Mouse (Mus musculus): ENCODE measurements around the gene Rab22a. TPM values are rescaled to one million over a fixed set of nuclear protein-coding genes. Genes with fewer than 3 reads are reported as not detected.
"Not testable (repeated sequence)": the region's sequence is repeated elsewhere in the genome, so short reads cannot be mapped to it uniquely, and the experiment has no call there.

The Rab22a gene
- polyA plus RNA-seq, 1 experiment from 2014 or later: 14.5 TPM

- DNase-seq (no peak), ATAC-seq (ENCODE audit: low read depth) (no peak)
- Histone ChIP-seq H3K36me3 (peaks cover 59% of the 10 kb centered on the region), H3K4me2 (no peak overlapping the region), H3K4me1 (replicated peaks) (no peaks in the 10 kb centered on the region), H3K9ac (no peak overlapping the region), H3K4me3 (replicated peaks) (no peak overlapping the region), H3K27me3 (no peaks in the 10 kb centered on the region), H3K9me3 (replicated peaks) (no peaks in the 10 kb centered on the region), H3K27ac (no peak overlapping the region)
- WGBS (ENCODE audit: insufficient replicate concordance): 83% methylated on average over 12 of the region's 12 CpGs
Measured at GRCm38 (mm10) chr2:173702867-173703237, 43.3 kb downstream of the Rab22a start.

GRCm38 (mm10) chr2:173705827-173706551, 46.4 kb downstream of the Rab22a start:
- WGBS (ENCODE audit: insufficient replicate concordance): 76% methylated on average over 15 of the region's 15 CpGs

GRCm38 (mm10) chr2:173707626-173708025, 48.1 kb downstream of the Rab22a start:
- H3K4me1 ChIP-seq (replicated peaks); H3K27ac ChIP-seq; DNase-seq; H3K9ac ChIP-seq; H3K4me2 ChIP-seq; H3K27me3 ChIP-seq; H3K9me3 ChIP-seq (replicated peaks); H3K4me3 ChIP-seq (replicated peaks); ATAC-seq (ENCODE audit: low read depth): not testable (repeated sequence)
- peaks cover 18% of the 10 kb centered on the region for H3K36me3 ChIP-seq

More at GRCm38 (mm10) chr2:173705827-173706551, 46.4 kb downstream of the Rab22a start:
- Histone ChIP-seq H3K4me1 (replicated peaks) (0 out of 2 replicates have a peak, but pooled peaks cover 3% of the 10 kb centered on the region), H3K36me3 (peaks cover 33% of the 10 kb centered on the region), H3K9me3 (replicated peaks) (no peaks in the 10 kb centered on the region), H3K4me3 (replicated peaks) (no peak overlapping the region), H3K27me3 (no peaks in the 10 kb centered on the region), H3K4me2 (no peak overlapping the region), H3K9ac (no peak overlapping the region), H3K27ac (no peak overlapping the region)
- no peak for DNase-seq
- ATAC-seq (ENCODE audit: low read depth): no peak

GRCm38 (mm10) chr2:173710193-173710592, 50.6 kb downstream of the Rab22a start:
- H3K4me1 ChIP-seq (replicated peaks): 0 out of 2 replicates have a peak, but pooled peaks cover 3% of the 10 kb centered on the region
- no peak overlapping the region for H3K9ac ChIP-seq
- no peak overlapping the region for H3K4me2 ChIP-seq
- ATAC-seq (ENCODE audit: low read depth) (no peak), DNase-seq (no peak)
- WGBS (ENCODE audit: insufficient replicate concordance): 72% methylated on average over 6 of the region's 6 CpGs
- H3K36me3 ChIP-seq: 0 out of 2 replicates have a peak, but pooled peaks cover 3% of the 10 kb centered on the region
- no peaks in the 10 kb centered on the region for H3K9me3 ChIP-seq (replicated peaks)
- H3K4me3 ChIP-seq (replicated peaks): no peak overlapping the region
- H3K27me3 ChIP-seq: no peaks in the 10 kb centered on the region
- H3K27ac ChIP-seq: no peak overlapping the region

- Histone ChIP-seq H3K9ac (no peak overlapping the region), H3K9me3 (replicated peaks) (no peaks in the 10 kb centered on the region), H3K27ac (no peak overlapping the region), H3K4me3 (replicated peaks) (no peak overlapping the region), H3K27me3 (no peaks in the 10 kb centered on the region), H3K4me1 (replicated peaks) (0 out of 2 replicates have a peak, but pooled peaks cover 3% of the 10 kb centered on the region), H3K36me3 (0 out of 2 replicates have a peak, but pooled peaks cover 2% of the 10 kb centered on the region), H3K4me2 (no peak overlapping the region)
- DNase-seq (no peak), ATAC-seq (ENCODE audit: low read depth) (no peak)
- 65% methylated on average over 10 of the region's 10 CpGs for WGBS (ENCODE audit: insufficient replicate concordance)
Measured at GRCm38 (mm10) chr2:173712656-173713055, 53.1 kb downstream of the Rab22a start.

- Histone ChIP-seq H3K9me3 (replicated peaks) (no peaks in the 10 kb centered on the region), H3K9ac (no peak overlapping the region), H3K27me3 (no peaks in the 10 kb centered on the region), H3K4me3 (replicated peaks) (no peak overlapping the region), H3K4me1 (replicated peaks) (0 out of 2 replicates have a peak, but pooled peaks cover 3% of the 10 kb centered on the region), H3K4me2 (no peak overlapping the region), H3K36me3 (no peaks in the 10 kb centered on the region), H3K27ac (no peak overlapping the region)
- DNase-seq (no peak), ATAC-seq (ENCODE audit: low read depth) (no peak)
- 47% methylated on average over 4 of the region's 4 CpGs for WGBS (ENCODE audit: insufficient replicate concordance)
Measured at GRCm38 (mm10) chr2:173713241-173713640, 53.7 kb downstream of the Rab22a start.

GRCm38 (mm10) chr2:173714620-173715218, 55.2 kb downstream of the Rab22a start:
- no peak overlapping the region for H3K27ac ChIP-seq
- WGBS (ENCODE audit: insufficient replicate concordance): 51% methylated on average over 8 of the region's 8 CpGs
- no peaks in the 10 kb centered on the region for H3K27me3 ChIP-seq
- no peak overlapping the region for H3K4me3 ChIP-seq (replicated peaks)
- H3K36me3 ChIP-seq: no peaks in the 10 kb centered on the region
- ATAC-seq (ENCODE audit: low read depth) (no peak), DNase-seq (no peak)
- no peaks in the 10 kb centered on the region for H3K9me3 ChIP-seq (replicated peaks)
- H3K4me2 ChIP-seq: no peak overlapping the region
- H3K4me1 ChIP-seq (replicated peaks): no peaks in the 10 kb centered on the region
- H3K9ac ChIP-seq: no peak overlapping the region

GRCm38 (mm10) chr2:173716966-173717365, 57.4 kb downstream of the Rab22a start:
- no peak overlapping the region for H3K9ac ChIP-seq
- DNase-seq (no peak), ATAC-seq (ENCODE audit: low read depth) (no peak)
- H3K9me3 ChIP-seq (replicated peaks): no peaks in the 10 kb centered on the region
- no peaks in the 10 kb centered on the region for H3K27me3 ChIP-seq
- WGBS (ENCODE audit: insufficient replicate concordance): 76% methylated on average over 5 of the region's 5 CpGs
- H3K4me2 ChIP-seq: no peak overlapping the region
- no peak overlapping the region for H3K27ac ChIP-seq
- no peak overlapping the region for H3K4me3 ChIP-seq (replicated peaks)
- H3K36me3 ChIP-seq: no peaks in the 10 kb centered on the region
- H3K4me1 ChIP-seq (replicated peaks): no peaks in the 10 kb centered on the region

- not testable (repeated sequence) for H3K9ac ChIP-seq; H3K4me1 ChIP-seq (replicated peaks); DNase-seq; H3K9me3 ChIP-seq (replicated peaks); H3K36me3 ChIP-seq; H3K4me3 ChIP-seq (replicated peaks); ATAC-seq (ENCODE audit: low read depth); H3K27me3 ChIP-seq; H3K4me2 ChIP-seq; H3K27ac ChIP-seq
- 73% methylated on average over 6 of the region's 7 CpGs for WGBS (ENCODE audit: insufficient replicate concordance)
Measured at GRCm38 (mm10) chr2:173719115-173719514, 59.6 kb downstream of the Rab22a start, which contains the start of gene 1700010B08Rik. 1700010B08Rik (plus strand) TSS chr2:173719415.

GRCm38 (mm10) chr2:173722251-173722857, 62.8 kb downstream of the Rab22a start:
- no peaks in the 10 kb centered on the region for H3K9me3 ChIP-seq (replicated peaks)
- 68% methylated on average over 11 of the region's 11 CpGs for WGBS (ENCODE audit: insufficient replicate concordance)
- H3K4me2 ChIP-seq: no peak overlapping the region
- no peak overlapping the region for H3K9ac ChIP-seq
- H3K4me1 ChIP-seq (replicated peaks): peaks cover 2% of the 10 kb centered on the region; the same call in 1 of the 2 replicates
- no peak overlapping the region for H3K4me3 ChIP-seq (replicated peaks)
- no peak for DNase-seq
- no peak overlapping the region for H3K27ac ChIP-seq
- H3K27me3 ChIP-seq: no peaks in the 10 kb centered on the region; the same call in 1 of the 2 replicates
- H3K36me3 ChIP-seq: no peaks in the 10 kb centered on the region
- no peak for ATAC-seq (ENCODE audit: low read depth)

GRCm38 (mm10) chr2:173724382-173724781, 64.8 kb downstream of the Rab22a start:
- no peak for DNase-seq
- H3K4me2 ChIP-seq: no peak overlapping the region
- ATAC-seq (ENCODE audit: low read depth): no peak

More at GRCm38 (mm10) chr2:173724382-173724781, 64.8 kb downstream of the Rab22a start:
- Histone ChIP-seq H3K9me3 (replicated peaks) (no peaks in the 10 kb centered on the region), H3K27me3 (no peaks in the 10 kb centered on the region; the same call in 1 of the 2 replicates), H3K27ac (no peak overlapping the region), H3K36me3 (no peaks in the 10 kb centered on the region), H3K4me3 (replicated peaks) (no peak overlapping the region), H3K9ac (no peak overlapping the region), H3K4me1 (replicated peaks) (peaks cover 2% of the 10 kb centered on the region; the same call in 1 of the 2 replicates)
- WGBS (ENCODE audit: insufficient replicate concordance): 55% methylated on average over 14 of the region's 14 CpGs
